Mouse (Mus musculus) neural tube, embryonic 11.5 days (tissue): ENCODE results near the gene Rasa3. TPM values are rescaled to one million over a fixed set of nuclear protein-coding genes. Genes with fewer than 3 reads are reported as not detected.
A peak's percentile ranks its signal among the peaks of the same experiment; 100 is the strongest.

Experiments
- ATAC-seq: fragments of 200-750 bp; cut with Nextera tagmentation; 2 replicates; pipeline ENCODE4 v1.8.0; 2017; ENCODE audit warnings: moderate number of reproducible peaks, mild to moderate bottlenecking, moderate TSS enrichment, moderate library complexity; ENCODE audit not compliant: insufficient read depth, low FRiP score, low TSS enrichment
- DNase-seq: peaks from one replicate; pipeline ENCODE4 v3.0.0-alpha.2; 2015; ENCODE audit warnings: low spot score
- H3K27ac ChIP-seq: fragments of 300-500 bp; sonication (generic); 2 replicates; pipeline ENCODE4 v1.5.1; 2014; ENCODE audit warnings: low read depth, mild to moderate bottlenecking, low read length
- H3K27me3 ChIP-seq: fragments of 300-500 bp; sonication (generic); 2 replicates; pipeline ENCODE4 v1.6.1; 2014; ENCODE audit warnings: mild to moderate bottlenecking, low read length, mixed read lengths; ENCODE audit not compliant: control insufficient read depth, insufficient read depth
- H3K36me3 ChIP-seq: fragments of 300-500 bp; sonication (generic); 2 replicates; pipeline ENCODE4 v1.6.1; 2014; ENCODE audit warnings: mild to moderate bottlenecking, low read length, moderate library complexity, mixed read lengths; ENCODE audit not compliant: control insufficient read depth, insufficient read depth
- H3K4me1 ChIP-seq: fragments of 300-500 bp; sonication (generic); 2 replicates; pipeline ENCODE4 v1.6.1; 2014; ENCODE audit warnings: low read length, mixed read lengths; ENCODE audit not compliant: control insufficient read depth, insufficient read depth
- H3K4me2 ChIP-seq: fragments of 300-500 bp; sonication (generic); 2 replicates; pipeline ENCODE4 v1.6.1; 2014; ENCODE audit warnings: low read depth, mild to moderate bottlenecking, moderate library complexity
- H3K4me3 ChIP-seq: fragments of 300-500 bp; sonication (generic); 2 replicates; pipeline ENCODE4 v1.5.1; 2014; ENCODE audit warnings: low read depth, low read length
- H3K9ac ChIP-seq: fragments of 300-500 bp; sonication (generic); 2 replicates; pipeline ENCODE4 v1.6.1; 2014; ENCODE audit warnings: mild to moderate bottlenecking, low read length
- H3K9me3 ChIP-seq: fragments of 300-500 bp; sonication (generic); 2 replicates; pipeline ENCODE4 v1.6.1; 2016; ENCODE audit warnings: low read length; ENCODE audit not compliant: control insufficient read depth
- WGBS: fragments of 180-500 bp; shearing (Covaris S2); extraction: QIAGEN DNeasy Blood & Tissue Kit; methylation state at CpG from one replicate; pipeline ENCODE4 v1.1.7; 2014; 5-methylcytosine and 5-hydroxymethylcytosine counted together
- polyA plus RNA-seq: library from polyadenylated mRNA; unstranded; fragments of >200 nt; fragmentation: Nextera tagmentation; extraction: Ambion mirVana; gene quantifications from 2 replicates; pipeline ENCODE4 v1.2.1, GENCODE M21; 2014

Rasa3 gene
- polyA plus RNA-seq, 1 experiment from 2014 or later, result 31.3 TPM

DNA sequence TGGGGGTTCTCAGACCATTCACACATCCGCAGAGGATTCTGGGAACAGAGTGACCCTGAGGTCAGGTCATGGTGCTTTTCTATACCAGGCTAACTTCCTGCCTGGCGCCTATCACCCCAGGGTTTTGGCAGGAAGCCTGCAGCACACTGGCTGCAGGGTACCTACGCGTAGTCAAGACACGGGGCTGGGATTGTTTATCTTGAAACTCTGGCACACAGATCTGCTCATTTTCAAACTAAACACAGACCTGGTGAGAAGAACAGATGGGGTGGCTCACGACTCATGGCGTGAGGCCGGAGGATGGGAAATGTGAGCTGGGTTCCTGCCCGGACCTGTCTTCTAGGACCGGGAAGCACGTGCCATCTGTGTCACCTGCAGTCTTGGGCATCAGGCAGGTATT lies 52.5 kb downstream of the Rasa3 start:
- Histone ChIP-seq H3K4me2 (no peak overlapping the region), H3K27ac (no peak overlapping the region), H3K27me3 (no peaks in the 10 kb centered on the region), H3K36me3 (no peaks in the 10 kb centered on the region), H3K4me1 (peaks cover 24% of the 10 kb centered on the region), H3K4me3 (no peak overlapping the region), H3K9me3 (no peaks in the 10 kb centered on the region), H3K9ac (no peak overlapping the region)
- ATAC-seq (no peak), DNase-seq (no peak)
- WGBS, result 51% methylated on average over 11 of the region's 11 CpGs

DNA sequence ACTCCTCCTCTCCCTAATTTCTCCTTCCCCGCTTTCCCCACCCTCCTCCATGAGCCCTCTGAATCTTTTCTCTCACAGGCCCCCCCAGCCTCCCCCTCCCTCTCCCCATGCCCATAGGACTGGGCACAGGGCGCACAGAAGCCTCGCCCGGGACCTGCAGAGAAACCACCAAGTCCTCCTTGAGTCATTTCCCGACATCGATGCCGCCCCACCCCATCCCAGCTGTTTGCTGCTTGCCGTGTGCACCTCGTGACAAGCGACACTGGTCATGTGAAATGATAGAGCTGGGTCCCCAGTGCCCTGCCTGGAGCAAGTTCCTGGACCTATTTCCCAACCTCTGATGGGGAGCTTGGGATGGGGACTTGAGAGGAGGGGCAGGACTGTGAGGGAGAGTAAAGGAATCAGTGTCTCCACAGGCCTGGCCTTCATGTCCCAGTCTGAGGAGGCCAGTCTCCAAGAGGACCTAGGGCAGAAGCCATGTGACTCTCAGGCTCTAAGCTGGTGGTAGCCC lies 53.4 kb downstream of the Rasa3 start:
- no peak overlapping the region for H3K4me2 ChIP-seq
- no peak overlapping the region for H3K4me3 ChIP-seq
- no peaks in the 10 kb centered on the region for H3K27me3 ChIP-seq
- H3K36me3 ChIP-seq, result no peaks in the 10 kb centered on the region
- DNase-seq (peak; percentile 35), ATAC-seq (no peak)
- peak overlapping the region; percentile 72 for H3K27ac ChIP-seq
- H3K9ac ChIP-seq, result no peak overlapping the region; the same call in 1 of the 2 replicates
- 71% methylated on average over 10 of the region's 10 CpGs for WGBS
- H3K9me3 ChIP-seq, result no peaks in the 10 kb centered on the region
- peaks cover 24% of the 10 kb centered on the region for H3K4me1 ChIP-seq

DNA sequence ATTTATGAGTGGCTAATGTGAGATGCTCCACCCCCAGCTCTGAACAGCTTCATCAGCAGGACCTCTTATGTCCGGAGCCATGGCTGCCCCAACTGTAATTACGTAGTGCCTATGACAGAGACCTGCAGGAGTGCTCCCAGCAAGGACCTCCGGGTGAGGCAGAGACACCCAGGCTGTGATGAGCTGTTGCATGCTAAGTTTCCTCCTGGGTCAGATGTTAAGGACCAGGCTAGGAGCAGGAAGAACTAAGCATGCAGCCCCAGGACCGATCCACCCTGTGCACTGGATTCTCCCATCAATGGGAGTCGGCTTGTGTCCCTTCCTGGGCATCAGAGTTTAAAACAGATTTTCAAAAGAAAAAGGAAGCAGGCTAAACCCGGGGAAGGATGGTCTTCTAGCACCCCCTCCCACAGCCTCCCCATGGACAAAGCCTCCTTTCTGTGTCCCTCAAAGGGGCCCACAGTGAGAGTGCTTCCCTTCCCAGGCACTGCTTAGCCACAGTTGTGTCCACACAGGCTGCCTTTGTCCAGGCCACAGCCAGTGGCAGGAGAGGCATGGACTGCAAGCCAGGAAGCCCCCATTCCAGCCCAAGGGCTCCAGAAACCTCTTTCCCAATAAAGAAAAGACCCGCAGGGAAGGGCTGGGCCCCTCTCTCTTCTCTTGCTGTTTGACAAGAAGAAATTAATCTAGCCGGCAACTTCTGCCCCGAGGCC lies 54.2 kb downstream of the Rasa3 start:
- DNase-seq, result peak; percentile 57
- no peak overlapping the region for H3K4me2 ChIP-seq
- no peaks in the 10 kb centered on the region for H3K27me3 ChIP-seq
- H3K36me3 ChIP-seq, result no peaks in the 10 kb centered on the region
- peaks cover 24% of the 10 kb centered on the region for H3K4me1 ChIP-seq
- H3K4me3 ChIP-seq, result no peak overlapping the region
- ATAC-seq, result peak; percentile 74; the same call in 1 of the 2 replicates
- H3K9ac ChIP-seq, result peak overlapping the region; percentile 14; the same call in 1 of the 2 replicates
- WGBS, result 41% methylated on average over 9 of the region's 9 CpGs
- no peaks in the 10 kb centered on the region for H3K9me3 ChIP-seq
- peak overlapping the region; percentile 72 for H3K27ac ChIP-seq

DNA sequence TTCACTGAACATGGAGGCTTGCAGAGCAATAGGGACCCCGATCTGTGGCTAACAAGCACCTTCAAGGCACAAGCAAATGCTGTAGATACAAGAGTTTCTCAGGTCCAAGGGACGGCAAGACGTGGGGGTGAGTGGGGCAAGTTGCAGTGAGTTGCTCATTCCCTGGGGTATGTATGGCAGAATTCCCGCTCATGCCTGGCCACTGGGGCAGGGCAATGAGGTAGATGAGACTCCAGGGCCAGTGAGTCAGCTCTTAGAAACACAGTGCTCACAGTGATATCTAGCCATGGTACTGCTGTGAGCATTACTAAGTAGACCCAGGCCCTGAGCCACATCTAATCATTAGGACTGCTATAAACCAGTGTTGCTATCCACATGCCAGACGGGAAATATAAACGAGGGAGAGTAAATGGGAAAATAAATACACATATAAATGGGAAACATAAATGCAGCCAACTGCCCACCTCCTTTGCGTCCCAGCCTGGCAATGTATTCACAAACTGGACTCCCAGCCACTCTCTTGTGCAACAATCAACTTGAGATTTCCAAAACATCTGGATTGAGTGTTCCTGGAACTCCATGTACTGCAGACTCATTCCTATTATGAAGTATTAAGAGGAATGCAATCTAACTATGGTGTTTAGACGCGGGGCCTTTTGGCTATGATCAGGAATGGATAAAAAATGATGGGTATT lies 57.0 kb downstream of the Rasa3 start:
- Histone ChIP-seq H3K36me3 (no peaks in the 10 kb centered on the region), H3K9ac (no peak overlapping the region), H3K4me2 (no peak overlapping the region), H3K4me1 (peaks cover 24% of the 10 kb centered on the region), H3K9me3 (no peaks in the 10 kb centered on the region), H3K27ac (no peak overlapping the region), H3K27me3 (no peaks in the 10 kb centered on the region), H3K4me3 (no peak overlapping the region)
- DNase-seq (no peak), ATAC-seq (no peak)
- WGBS, result 93% methylated on average over 9 of the region's 9 CpGs

DNA sequence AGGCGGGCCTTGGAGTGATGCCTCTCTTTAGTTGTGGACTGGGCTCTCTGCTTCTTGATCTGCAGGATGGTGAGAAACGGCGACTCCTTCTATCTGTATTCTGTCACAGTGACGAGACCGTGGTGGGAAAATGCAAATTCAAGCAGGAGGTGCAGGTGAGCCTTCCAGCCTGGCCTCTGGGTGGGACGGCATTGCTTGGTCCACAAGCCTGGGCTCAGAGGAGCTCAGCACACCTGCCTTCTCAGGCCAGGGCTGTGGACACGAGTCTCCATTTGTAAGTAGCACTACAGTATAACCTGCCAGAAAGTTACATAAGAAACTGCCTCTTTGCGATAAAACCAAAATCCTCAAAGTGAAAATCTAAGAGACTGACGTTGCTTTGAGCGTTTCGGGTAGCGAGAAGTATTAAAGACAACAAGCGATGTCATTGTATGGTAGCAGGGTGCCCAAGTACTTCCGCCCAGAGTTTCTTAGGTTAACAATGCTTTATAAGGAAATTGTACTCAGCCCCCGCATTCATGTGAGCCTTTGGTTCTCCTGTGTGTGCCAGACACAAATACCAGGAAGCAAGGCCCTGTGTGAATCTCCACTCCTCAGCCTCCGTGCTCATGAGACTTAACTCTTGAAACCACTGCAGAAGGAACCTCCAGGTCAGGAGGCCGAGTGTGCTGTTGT lies 60.4 kb downstream of the Rasa3 start:
- ATAC-seq, result no peak
- 91% methylated on average over 17 of the region's 17 CpGs for WGBS

DNA sequence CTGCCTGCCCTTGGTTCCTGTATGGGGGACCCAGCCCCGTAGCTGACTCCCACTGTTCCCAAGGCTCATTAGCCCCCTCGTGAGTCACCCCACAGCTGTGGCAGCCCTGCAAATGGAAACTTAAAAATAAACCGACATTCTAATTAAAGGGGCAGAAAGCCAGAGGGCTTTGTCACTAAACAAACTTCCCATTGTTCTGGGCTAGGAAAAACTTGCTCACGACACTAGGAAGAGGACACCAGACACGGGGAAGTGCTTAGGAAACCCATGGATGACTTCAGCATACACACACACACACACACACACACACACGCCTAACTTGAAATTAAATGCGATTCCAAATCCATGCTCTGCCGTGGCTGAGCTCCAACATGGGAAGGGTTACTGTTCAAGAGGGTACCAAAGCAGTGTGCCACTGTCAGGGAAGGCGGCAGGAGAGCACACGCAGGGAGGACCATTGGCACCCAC lies 62.4 kb downstream of the Rasa3 start:
- Histone ChIP-seq H3K4me1 (no peaks in the 10 kb centered on the region), H3K9me3 (no peaks in the 10 kb centered on the region), H3K4me2 (no peak overlapping the region), H3K9ac (no peak overlapping the region), H3K36me3 (no peaks in the 10 kb centered on the region), H3K27me3 (no peaks in the 10 kb centered on the region), H3K27ac (no peak overlapping the region), H3K4me3 (no peak overlapping the region)
- DNase-seq, result no peak
- WGBS, result 68% methylated on average over 10 of the region's 10 CpGs
- no peak for ATAC-seq

More for the DNA sequence above, 60.4 kb downstream of the Rasa3 start:
- Histone ChIP-seq H3K4me3 (no peak overlapping the region), H3K27ac (no peak overlapping the region), H3K36me3 (no peaks in the 10 kb centered on the region), H3K4me1 (no peaks in the 10 kb centered on the region), H3K9ac (no peak overlapping the region), H3K4me2 (no peak overlapping the region), H3K27me3 (no peaks in the 10 kb centered on the region), H3K9me3 (no peaks in the 10 kb centered on the region)
- no peak for DNase-seq

DNA sequence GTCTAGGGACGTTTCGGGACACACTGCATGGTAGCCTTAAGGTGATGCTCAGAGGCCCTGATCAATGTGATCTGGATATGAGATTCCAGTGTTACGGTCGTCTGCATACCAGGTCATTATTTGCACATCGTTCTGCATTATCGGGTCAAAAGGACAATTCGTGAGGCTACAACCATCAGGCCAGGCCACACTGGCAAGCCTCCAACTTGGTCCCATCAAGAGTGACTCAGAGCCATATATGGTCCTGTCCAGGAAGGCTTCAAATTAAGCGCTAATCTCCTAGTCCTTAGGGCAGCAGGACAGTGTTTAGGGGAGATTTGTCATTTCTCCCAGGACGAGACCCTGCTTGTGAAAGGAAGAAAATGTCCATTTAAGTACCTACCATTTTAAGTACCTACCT lies 63.3 kb downstream of the Rasa3 start:
- Histone ChIP-seq H3K27ac (no peak overlapping the region), H3K9ac (no peak overlapping the region), H3K36me3 (no peaks in the 10 kb centered on the region), H3K27me3 (no peaks in the 10 kb centered on the region), H3K4me3 (no peak overlapping the region), H3K4me1 (no peaks in the 10 kb centered on the region), H3K9me3 (no peaks in the 10 kb centered on the region), H3K4me2 (no peak overlapping the region)
- WGBS, result 91% methylated on average over 9 of the region's 9 CpGs
- no peak for DNase-seq
- no peak for ATAC-seq

DNA sequence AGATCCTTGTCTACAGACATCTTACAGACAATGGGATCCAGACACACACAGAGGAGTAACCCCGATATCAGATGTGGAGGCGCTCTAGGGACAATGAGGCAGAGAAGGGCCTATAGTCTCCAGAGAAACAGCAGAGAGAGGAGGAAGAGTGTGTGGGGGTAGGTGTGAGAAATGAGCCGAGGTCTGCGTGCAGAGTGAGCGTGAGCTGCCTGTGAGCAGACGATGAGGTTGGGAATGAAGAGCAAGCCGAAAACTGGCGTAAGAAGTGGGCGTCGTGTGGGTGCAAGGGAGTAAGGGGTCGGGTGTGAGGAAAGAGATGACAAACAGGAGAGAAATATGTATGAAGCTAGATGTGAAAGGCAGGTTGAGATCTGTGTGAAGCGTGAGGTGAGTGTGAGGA lies 65.7 kb downstream of the Rasa3 start:
- H3K9me3 ChIP-seq, result no peaks in the 10 kb centered on the region
- H3K4me3 ChIP-seq, result no peak overlapping the region
- no peaks in the 10 kb centered on the region for H3K36me3 ChIP-seq
- ATAC-seq (no peak), DNase-seq (no peak)
- H3K9ac ChIP-seq, result no peak overlapping the region
- no peaks in the 10 kb centered on the region for H3K4me1 ChIP-seq
- no peaks in the 10 kb centered on the region for H3K27me3 ChIP-seq
- 95% methylated on average over 12 of the region's 12 CpGs for WGBS
- no peak overlapping the region for H3K27ac ChIP-seq
- H3K4me2 ChIP-seq, result no peak overlapping the region
